Mouse (Mus musculus) limb, embryonic 15.5 days (tissue): ENCODE data around the gene Nanos3. TPM values are rescaled to one million over a fixed set of nuclear protein-coding genes. Genes with fewer than 3 reads are reported as not detected.
A peak's percentile ranks its signal among the peaks of the same experiment; 100 is the strongest.

ENCODE experiments used
- ATAC-seq: fragments of 200-750 bp; cut with Nextera tagmentation; 2 replicates; pipeline ENCODE4 v1.8.0; 2017; ENCODE audit warnings: low read depth, moderate TSS enrichment; ENCODE audit not compliant: insufficient number of reproducible peaks, low FRiP score, low TSS enrichment
- H3K27ac ChIP-seq: fragments of 300-500 bp; sonication (generic); 2 replicates; pipeline ENCODE4 v1.5.1; 2015; ENCODE audit warnings: moderate library complexity, mild to moderate bottlenecking, inconsistent platforms
- H3K27me3 ChIP-seq: fragments of 300-500 bp; sonication (generic); 2 replicates; pipeline ENCODE4 v1.6.1; 2015; ENCODE audit warnings: inconsistent platforms
- H3K36me3 ChIP-seq: fragments of 300-500 bp; sonication (generic); 2 replicates; pipeline ENCODE4 v1.6.1; 2015; ENCODE audit warnings: inconsistent platforms
- H3K4me1 ChIP-seq: fragments of 300-500 bp; sonication (generic); 2 replicates; pipeline ENCODE4 v1.6.1; 2015; ENCODE audit warnings: inconsistent platforms
- H3K4me2 ChIP-seq: fragments of 300-500 bp; sonication (generic); 2 replicates; pipeline ENCODE4 v1.6.1; 2015; ENCODE audit warnings: mild to moderate bottlenecking, inconsistent platforms
- H3K4me3 ChIP-seq: fragments of 300-500 bp; sonication (generic); 2 replicates; pipeline ENCODE4 v1.5.1; 2015; ENCODE audit warnings: mild to moderate bottlenecking, inconsistent platforms
- H3K9ac ChIP-seq: fragments of 300-500 bp; sonication (generic); 2 replicates; pipeline ENCODE4 v1.6.1; 2015; ENCODE audit warnings: inconsistent platforms
- H3K9me3 ChIP-seq: fragments of 300-500 bp; sonication (generic); 2 replicates; pipeline ENCODE4 v1.6.1; 2016; ENCODE audit warnings: inconsistent platforms
- WGBS: fragments of 180-500 bp; shearing (Covaris S2); methylation state at CpG from one replicate; pipeline ENCODE4 v1.1.7; 2015; 5-methylcytosine and 5-hydroxymethylcytosine counted together
- polyA plus RNA-seq: library from polyadenylated mRNA; unstranded; fragments of >200 nt; fragmentation: Nextera tagmentation; extraction: Ambion mirVana; gene quantifications from 2 replicates; pipeline ENCODE4 v1.2.1, GENCODE M21; 2015

Nanos3 gene
- polyA plus RNA-seq, 1 experiment from 2014 or later: 3.0 TPM

- Histone ChIP-seq H3K4me2 (peak overlapping the region; percentile 93), H3K4me3 (peak overlapping the region; percentile 76; the same call in 1 of the 2 replicates), H3K27me3 (no peaks in the 10 kb centered on the region), H3K4me1 (peaks cover 65% of the 10 kb centered on the region), H3K36me3 (no peaks in the 10 kb centered on the region), H3K9me3 (no peaks in the 10 kb centered on the region), H3K27ac (peak overlapping the region; percentile 99), H3K9ac (0 out of 2 replicates have a peak overlapping the region, but pooled peaks have one; percentile 87)
- ATAC-seq: no peak
- 27% methylated on average over 11 of the region's 11 CpGs for WGBS
These were observed 14.5 kb upstream of the Nanos3 start for GRCm38 (mm10) chr8:84199348-84200125.

DNA sequence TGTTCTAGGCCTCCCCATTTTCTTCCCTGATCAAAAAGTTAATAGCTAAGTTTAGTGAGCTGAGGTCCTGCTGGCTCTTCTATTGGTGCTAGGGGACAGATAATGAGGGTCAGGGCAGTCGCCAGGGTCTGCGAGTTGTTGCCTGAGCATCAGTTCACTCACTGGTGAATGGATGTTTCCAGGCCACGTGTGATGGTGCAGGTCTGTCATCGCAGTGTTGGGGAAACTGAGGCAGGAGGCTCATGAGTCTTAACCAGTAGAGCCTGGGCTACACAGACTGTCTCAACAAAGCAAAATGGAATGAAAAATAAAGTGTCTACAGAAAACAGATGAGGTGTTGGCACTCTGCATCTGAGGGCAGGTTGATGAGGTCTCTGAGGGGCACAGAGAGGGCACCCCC lies 13.9 kb upstream of the Nanos3 start:
- Histone ChIP-seq H3K9ac (no peak overlapping the region), H3K9me3 (no peaks in the 10 kb centered on the region), H3K36me3 (no peaks in the 10 kb centered on the region), H3K4me2 (peak overlapping the region; percentile 63; the same call in 1 of the 2 replicates), H3K27ac (peak overlapping the region; percentile 99), H3K27me3 (no peaks in the 10 kb centered on the region), H3K4me3 (0 out of 2 replicates have a peak overlapping the region, but pooled peaks have one; percentile 57), H3K4me1 (peaks cover 61% of the 10 kb centered on the region)
- ATAC-seq: no peak
- WGBS: 19% methylated on average over 4 of the region's 4 CpGs

DNA sequence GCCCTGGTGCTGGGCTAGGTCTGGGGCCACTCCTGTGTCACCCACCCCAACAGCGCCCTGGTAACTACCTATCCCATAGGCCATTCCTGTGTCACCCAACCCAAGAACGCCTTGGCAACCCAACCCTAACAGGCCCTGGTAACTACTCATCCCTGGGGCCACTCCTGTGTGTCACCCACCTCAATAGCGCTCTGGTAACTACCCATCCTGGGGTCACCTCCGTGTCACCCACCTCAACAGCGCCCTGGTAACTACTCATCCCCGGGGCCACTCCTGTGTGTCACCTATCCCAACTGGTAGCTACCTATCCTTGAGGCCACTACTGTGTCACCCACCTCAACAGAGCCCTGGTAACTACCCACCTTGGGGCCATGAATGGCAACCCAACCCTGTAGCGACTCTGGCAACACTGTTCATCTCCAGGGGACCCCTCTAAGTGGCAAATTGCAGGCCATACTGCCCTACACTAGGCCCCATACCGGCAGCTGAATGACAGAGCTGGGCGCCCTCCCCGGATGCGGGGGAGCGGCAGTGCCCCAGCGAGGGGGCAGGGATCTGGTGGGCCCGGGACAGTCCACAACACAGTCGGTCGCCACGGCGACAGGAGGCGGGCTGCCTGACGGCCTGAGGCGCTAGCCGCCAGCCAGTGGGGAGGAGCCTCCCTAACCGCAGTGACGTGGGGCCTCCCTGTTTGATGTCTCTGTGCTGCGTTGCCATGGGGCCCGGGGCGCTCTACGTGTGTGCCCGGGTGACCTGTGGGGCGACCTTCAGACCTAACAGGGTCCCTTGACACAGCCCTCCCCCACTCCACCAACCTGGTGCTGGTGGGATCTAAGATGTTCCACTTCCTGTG lies 13.1 kb upstream of the Nanos3 start:
- no peaks in the 10 kb centered on the region for H3K9me3 ChIP-seq
- H3K27ac ChIP-seq: peak overlapping the region; percentile 99
- no peaks in the 10 kb centered on the region for H3K27me3 ChIP-seq
- H3K9ac ChIP-seq: peak overlapping the region; percentile 53; the same call in 1 of the 2 replicates
- H3K4me2 ChIP-seq: peak overlapping the region; percentile 63
- WGBS: 2% methylated on average over 30 of the region's 30 CpGs
- H3K4me3 ChIP-seq: peak overlapping the region; percentile 57
- H3K4me1 ChIP-seq: peaks cover 57% of the 10 kb centered on the region
- peak; percentile 80 for ATAC-seq
- H3K36me3 ChIP-seq: no peaks in the 10 kb centered on the region

DNA sequence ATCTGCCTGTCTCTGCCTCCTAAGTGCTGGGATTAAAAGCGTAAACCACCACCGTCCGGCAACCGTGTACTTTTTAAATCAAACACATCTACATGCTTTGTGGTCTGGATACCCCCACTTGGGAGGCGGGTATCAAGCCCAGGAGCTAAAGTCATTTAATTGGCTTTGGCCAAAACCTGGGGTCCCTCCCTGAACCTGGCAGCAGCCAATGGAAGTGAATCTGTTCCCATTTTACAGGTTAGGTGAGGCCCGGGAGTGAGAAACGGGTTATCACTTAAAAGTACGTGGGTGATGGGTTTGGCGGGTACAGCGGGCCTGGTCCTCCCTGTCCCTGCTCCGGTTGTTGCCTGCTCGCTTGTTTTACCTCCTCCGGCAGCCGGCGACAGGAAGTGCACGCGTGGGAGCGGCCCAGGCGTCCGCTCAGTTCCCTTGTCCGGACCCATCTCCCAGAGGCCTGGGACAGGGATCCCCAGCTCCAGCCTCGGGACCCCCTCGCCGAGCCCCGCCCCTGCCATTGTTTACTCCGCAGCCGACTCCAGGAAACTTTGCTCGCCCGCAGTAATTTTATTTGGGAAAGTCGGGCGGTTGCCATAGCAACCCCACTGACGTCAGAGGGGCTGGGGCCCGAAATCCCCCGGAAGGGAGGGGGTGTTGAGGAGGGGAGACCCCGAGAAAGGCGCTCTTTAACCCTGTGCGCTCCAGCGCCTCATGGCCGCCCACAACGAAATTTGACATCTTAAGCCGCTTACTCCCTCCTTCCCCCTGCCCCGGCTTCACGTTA lies 12.3 kb upstream of the Nanos3 start:
- Histone ChIP-seq H3K36me3 (no peaks in the 10 kb centered on the region), H3K9ac (peak overlapping the region; percentile 53), H3K4me1 (peaks cover 57% of the 10 kb centered on the region), H3K4me3 (peak overlapping the region; percentile 57), H3K27me3 (no peaks in the 10 kb centered on the region), H3K9me3 (no peaks in the 10 kb centered on the region), H3K27ac (peak overlapping the region; percentile 99), H3K4me2 (peak overlapping the region; percentile 63)
- peak; percentile 42 for ATAC-seq
- WGBS: 2% methylated on average over 43 of the region's 43 CpGs

GRCm38 (mm10) chr8:84194224-84194743 lies 9.3 kb upstream of the Nanos3 start:
- ATAC-seq: no peak
- no peak overlapping the region for H3K27ac ChIP-seq
- no peaks in the 10 kb centered on the region for H3K36me3 ChIP-seq
- peaks cover 46% of the 10 kb centered on the region for H3K4me1 ChIP-seq
- H3K4me2 ChIP-seq: no peak overlapping the region
- H3K9me3 ChIP-seq: no peaks in the 10 kb centered on the region
- no peaks in the 10 kb centered on the region for H3K27me3 ChIP-seq
- no peak overlapping the region for H3K4me3 ChIP-seq
- WGBS: 66% methylated on average over 3 of the region's 3 CpGs
- no peak overlapping the region for H3K9ac ChIP-seq

- 81% methylated on average over 5 of the region's 5 CpGs for WGBS
- H3K4me1 ChIP-seq: peaks cover 39% of the 10 kb centered on the region
- H3K4me2 ChIP-seq: no peak overlapping the region
- H3K36me3 ChIP-seq: no peaks in the 10 kb centered on the region
- no peak for ATAC-seq
- H3K4me3 ChIP-seq: no peak overlapping the region
- H3K27me3 ChIP-seq: no peaks in the 10 kb centered on the region
- no peaks in the 10 kb centered on the region for H3K9me3 ChIP-seq
- no peak overlapping the region for H3K9ac ChIP-seq
- H3K27ac ChIP-seq: peak overlapping the region; percentile 64; the same call in 1 of the 2 replicates
These were observed 8.5 kb upstream of the Nanos3 start for GRCm38 (mm10) chr8:84193566-84193965.

DNA sequence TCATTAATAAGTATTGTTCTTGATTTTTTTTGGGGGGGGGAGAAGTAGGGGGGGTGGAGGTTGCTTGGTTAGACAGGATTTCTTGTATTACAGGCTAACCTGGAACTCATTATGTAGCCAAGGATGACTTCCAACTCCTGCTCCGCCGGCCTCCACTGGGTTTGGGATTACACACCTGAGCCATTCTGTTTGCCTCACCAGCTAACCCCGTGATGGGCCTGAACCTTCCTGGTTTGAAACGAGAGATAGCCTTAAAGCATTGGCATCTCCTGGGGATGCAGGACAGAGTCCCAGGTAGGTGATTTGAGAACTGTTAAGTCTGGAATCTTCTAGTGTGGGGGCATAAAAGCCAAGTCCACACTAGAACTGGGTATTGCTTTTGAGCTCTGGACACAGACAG lies 8.1 kb upstream of the Nanos3 start:
- ATAC-seq: no peak
- Histone ChIP-seq H3K27me3 (no peaks in the 10 kb centered on the region), H3K36me3 (no peaks in the 10 kb centered on the region), H3K4me3 (no peak overlapping the region), H3K4me2 (no peak overlapping the region), H3K9ac (no peak overlapping the region), H3K27ac (peak overlapping the region; percentile 64; the same call in 1 of the 2 replicates), H3K9me3 (no peaks in the 10 kb centered on the region), H3K4me1 (peaks cover 35% of the 10 kb centered on the region)
- 35% methylated on average over 4 of the region's 4 CpGs for WGBS

DNA sequence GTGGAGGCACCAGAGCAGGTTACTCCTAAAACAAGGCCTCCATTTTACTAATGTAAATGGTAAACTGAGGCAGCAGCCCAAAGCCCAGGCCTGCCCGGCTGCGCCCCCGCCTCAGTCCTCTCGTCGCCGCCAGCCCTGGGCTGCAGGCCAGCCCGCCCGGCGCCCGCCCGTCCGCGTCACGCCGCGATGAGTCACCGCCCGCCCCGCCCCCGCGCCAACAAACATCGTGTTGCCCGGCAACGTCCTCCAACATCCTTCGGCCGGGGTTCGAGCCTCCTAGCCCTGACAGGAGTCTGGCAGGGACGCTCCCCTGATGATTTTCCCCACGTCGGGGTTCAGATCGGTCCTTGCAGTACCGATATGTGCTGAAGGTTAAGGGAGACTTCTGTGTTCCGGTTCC lies 7.5 kb upstream of the Nanos3 start:
- ATAC-seq: peak; percentile 53
- H3K27me3 ChIP-seq: no peaks in the 10 kb centered on the region
- no peak overlapping the region for H3K9ac ChIP-seq
- H3K36me3 ChIP-seq: no peaks in the 10 kb centered on the region
- no peaks in the 10 kb centered on the region for H3K9me3 ChIP-seq
- peak overlapping the region; percentile 49 for H3K4me2 ChIP-seq
- H3K4me3 ChIP-seq: peak overlapping the region; percentile 27
- H3K4me1 ChIP-seq: peaks cover 29% of the 10 kb centered on the region
- peak overlapping the region; percentile 90 for H3K27ac ChIP-seq
- 3% methylated on average over 33 of the region's 33 CpGs for WGBS

- H3K9me3 ChIP-seq: no peaks in the 10 kb centered on the region
- ATAC-seq: peak; percentile 72
- no peaks in the 10 kb centered on the region for H3K36me3 ChIP-seq
- H3K27ac ChIP-seq: peak overlapping the region; percentile 90
- 22% methylated on average over 13 of the region's 13 CpGs for WGBS
- H3K4me3 ChIP-seq: peak overlapping the region; percentile 27
- H3K4me2 ChIP-seq: peak overlapping the region; percentile 49
- H3K9ac ChIP-seq: no peak overlapping the region
- H3K4me1 ChIP-seq: peaks cover 33% of the 10 kb centered on the region
- H3K27me3 ChIP-seq: no peaks in the 10 kb centered on the region
These were observed 7.0 kb upstream of the Nanos3 start for GRCm38 (mm10) chr8:84192023-84192422.

- 89% methylated on average over 7 of the region's 7 CpGs for WGBS
- H3K36me3 ChIP-seq: no peaks in the 10 kb centered on the region
- no peak for ATAC-seq
These were observed 5.3 kb upstream of the Nanos3 start for GRCm38 (mm10) chr8:84190191-84190867.

GRCm38 (mm10) chr8:84189603-84190002 lies 4.6 kb upstream of the Nanos3 start:
- H3K9me3 ChIP-seq: no peaks in the 10 kb centered on the region
- peak overlapping the region; percentile 22; the same call in 1 of the 2 replicates for H3K27ac ChIP-seq
- no peak overlapping the region for H3K4me3 ChIP-seq
- no peak overlapping the region for H3K9ac ChIP-seq
- 38% methylated on average over 4 of the region's 4 CpGs for WGBS
- peaks cover 43% of the 10 kb centered on the region for H3K4me1 ChIP-seq
- no peaks in the 10 kb centered on the region for H3K36me3 ChIP-seq
- H3K27me3 ChIP-seq: no peaks in the 10 kb centered on the region
- no peak for ATAC-seq
- no peak overlapping the region for H3K4me2 ChIP-seq

More at GRCm38 (mm10) chr8:84190191-84190867, 5.3 kb upstream of the Nanos3 start:
- H3K27me3 ChIP-seq: no peaks in the 10 kb centered on the region
- H3K9me3 ChIP-seq: no peaks in the 10 kb centered on the region
- H3K27ac ChIP-seq: peak overlapping the region; percentile 22; the same call in 1 of the 2 replicates
- H3K4me1 ChIP-seq: peaks cover 39% of the 10 kb centered on the region
- no peak overlapping the region for H3K9ac ChIP-seq
- H3K4me3 ChIP-seq: no peak overlapping the region
- H3K4me2 ChIP-seq: no peak overlapping the region
